Mouse (Mus musculus) layer of hippocampus, postnatal 36 days (tissue): ENCODE measurements around the gene Cmas. TPM values are rescaled to one million over a fixed set of nuclear protein-coding genes. Genes with fewer than 3 reads are reported as not detected.

Experiments used
- DNase-seq, 2 experiments: peaks; one replicate each; pipeline ENCODE4 v3.0.0; 2022
- total RNA-seq, 2 experiments: library from RNA; stranded (reverse); gene quantifications; 2 replicates each; pipeline ENCODE4 v1.2.3; 2021

Cmas gene
- total RNA-seq, 2 experiments from 2014 or later: 93.1 to 101 TPM

- DNase-seq: no peak
These were observed 3.9 kb upstream of the Cmas start for GRCm38 (mm10) chr6:142752331-142753246.

- no peak for DNase-seq
These were observed 964 bp downstream of the Cmas start for GRCm38 (mm10) chr6:142757334-142757965.

GRCm38 (mm10) chr6:142757976-142758375, 1.5 kb downstream of the Cmas start:
- no peak for DNase-seq

- no peak for DNase-seq
These were observed 2.1 kb downstream of the Cmas start for GRCm38 (mm10) chr6:142758562-142758961.

GRCm38 (mm10) chr6:142759633-142760032, 3.1 kb downstream of the Cmas start:
- DNase-seq: no peak

- DNase-seq: no peak
These were observed 8.4 kb downstream of the Cmas start for GRCm38 (mm10) chr6:142764933-142765332.

GRCm38 (mm10) chr6:142767305-142767704, 10.8 kb downstream of the Cmas start:
- no peak for DNase-seq

GRCm38 (mm10) chr6:142769896-142770295, 13.4 kb downstream of the Cmas start:
- no peak for DNase-seq

- DNase-seq: no peak
These were observed 15.2 kb downstream of the Cmas start for GRCm38 (mm10) chr6:142771643-142772042.

- DNase-seq: no peak
These were observed 17.1 kb downstream of the Cmas start for GRCm38 (mm10) chr6:142773566-142773965.

- DNase-seq: no peak
These were observed 20.4 kb downstream of the Cmas start for GRCm38 (mm10) chr6:142776935-142777334.

GRCm38 (mm10) chr6:142779045-142779811, 22.7 kb downstream of the Cmas start:
- peak; percentile 40 to 47 for DNase-seq

GRCm38 (mm10) chr6:142779812-142780573, 23.5 kb downstream of the Cmas start:
- no peak for DNase-seq

- DNase-seq: no peak
These were observed 24.1 kb downstream of the Cmas start for GRCm38 (mm10) chr6:142780574-142781033.

GRCm38 (mm10) chr6:142781286-142781685, 24.8 kb downstream of the Cmas start:
- no peak for DNase-seq

- no peak for DNase-seq
These were observed 28.9 kb downstream of the Cmas start for GRCm38 (mm10) chr6:142785343-142785742.

- no peak for DNase-seq
These were observed 29.6 kb downstream of the Cmas start for GRCm38 (mm10) chr6:142786106-142786505.

GRCm38 (mm10) chr6:142788042-142788987, 31.8 kb downstream of the Cmas start:
- DNase-seq: peak in 1 of 2 experiments; percentile 24

GRCm38 (mm10) chr6:142789736-142790135, 33.2 kb downstream of the Cmas start:
- DNase-seq: no peak

GRCm38 (mm10) chr6:142792241-142792968, 35.9 kb downstream of the Cmas start:
- no peak for DNase-seq
